Mouse (Mus musculus) olfactory bulb, adult 2 months (tissue): ENCODE data around the gene Cideb.

ENCODE experiments used
- CTCF ChIP-seq: fragments of 200-500 bp; IDR thresholded peaks from 2 replicates; pipeline ENCODE4 v1.5.1; 2012; ENCODE audit warnings: low read depth, mild to moderate bottlenecking, low read length, moderate library complexity; ENCODE audit not compliant: insufficient read depth
- POLR2A ChIP-seq: fragments of 200-500 bp; IDR thresholded peaks from 2 replicates; pipeline ENCODE4 v1.6.1; 2012; ENCODE audit warnings: mild to moderate bottlenecking, low read depth, low read length, moderate library complexity; ENCODE audit not compliant: insufficient read depth

- TF ChIP-seq CTCF, result no peak
- no peak for TF ChIP-seq POLR2A
These were observed 4.0 kb upstream of the Cideb start for GRCm38 (mm10) chr14:55762001-55762821.
